Mouse (Mus musculus) urinary bladder, postnatal 36 days (tissue): ENCODE results near the gene Pdgfra.

ENCODE experiments used
- DNase-seq, 2 experiments: peaks; one replicate each; pipeline ENCODE4 v3.0.0; 2022; ENCODE audit warnings: low spot score in 2 of 2, mixed read lengths in 1 of 2

Gene Pdgfra

DNA sequence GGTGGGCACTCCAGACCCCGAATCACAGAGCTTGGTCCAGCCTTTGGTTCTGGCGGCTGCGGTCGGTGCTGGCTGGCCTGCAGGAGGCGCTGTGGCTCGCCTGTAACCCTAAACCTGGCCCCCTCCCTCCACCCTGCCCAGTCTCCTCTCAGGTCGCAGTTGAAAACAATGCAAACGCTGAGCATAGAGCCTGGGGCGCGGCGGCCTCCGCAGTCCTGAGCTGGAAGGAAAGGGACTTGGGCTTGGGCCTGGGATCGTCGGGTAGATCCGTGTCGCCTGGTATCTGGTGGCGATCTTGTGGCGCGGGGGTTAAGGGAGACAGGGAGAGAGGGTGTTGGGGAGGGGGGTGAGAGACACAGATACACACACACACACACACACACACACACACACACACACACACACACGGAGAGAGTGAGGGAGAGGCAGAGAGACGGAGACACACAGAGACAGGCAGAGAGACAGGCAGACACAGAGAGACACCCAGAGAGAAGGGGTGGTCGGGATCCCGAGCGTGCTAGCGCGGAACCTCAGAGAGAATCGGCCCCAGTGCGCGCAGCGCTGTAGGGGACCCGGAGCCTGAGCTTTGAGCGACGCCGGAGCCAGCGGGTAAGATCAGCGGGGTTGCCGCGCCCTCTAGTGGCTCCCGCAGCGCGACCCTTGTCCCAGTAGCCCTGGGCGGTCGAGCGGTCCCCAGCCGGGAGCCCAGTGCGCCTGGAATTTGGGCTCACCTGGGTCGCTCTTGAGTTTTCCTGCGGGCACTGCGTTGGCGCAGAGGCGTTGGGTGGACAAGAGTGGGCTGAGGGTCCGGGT is 3.9 kb downstream of the Pdgfra start:
- peak; percentile 78 to 88 for DNase-seq

DNA sequence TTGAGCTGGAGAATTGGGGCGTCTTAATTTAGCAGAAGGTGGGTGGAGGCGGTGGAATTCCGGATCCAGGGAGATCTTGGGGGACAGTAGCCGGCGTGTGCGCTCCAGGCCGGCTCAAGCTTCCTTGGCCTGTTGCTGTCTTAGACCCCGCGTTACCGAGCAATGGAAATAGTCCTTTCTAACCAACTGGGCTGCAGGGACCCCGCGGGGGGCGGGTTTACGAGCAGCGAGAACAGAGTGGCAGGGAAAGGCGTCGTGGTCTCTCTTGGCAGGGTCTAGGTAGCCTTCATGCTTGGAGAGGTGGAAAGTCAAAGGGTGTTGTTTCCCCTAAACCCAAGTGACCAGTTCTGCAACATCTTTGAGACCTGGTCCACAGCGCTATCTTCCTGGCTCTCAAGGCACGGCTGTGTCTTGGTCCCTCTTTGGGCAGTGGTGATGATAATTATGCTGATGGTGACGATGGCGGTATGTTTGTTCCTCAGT is 4.5 kb downstream of the Pdgfra start:
- DNase-seq, result no peak

DNA sequence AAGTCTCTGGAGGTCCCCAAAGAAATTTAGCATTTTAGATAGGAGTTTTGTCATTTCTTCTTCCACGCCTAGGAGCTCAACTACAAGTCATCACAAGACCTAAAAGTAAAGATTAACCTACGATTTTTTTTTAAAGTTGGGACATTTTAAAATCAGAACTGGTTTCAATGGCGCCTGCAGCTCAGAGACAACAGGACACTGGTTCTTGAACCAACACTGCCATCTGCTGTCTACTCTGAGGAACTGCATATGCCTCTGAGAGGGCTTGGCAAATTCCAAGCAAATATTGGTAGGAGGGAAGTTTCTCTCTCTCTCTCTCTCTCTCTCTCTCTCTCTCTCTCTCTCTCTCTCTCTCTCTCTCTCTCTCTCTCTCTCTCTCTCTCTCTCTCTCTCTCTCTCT is 4.9 kb downstream of the Pdgfra start:
- peak in 1 of 2 experiments; percentile 50 for DNase-seq

DNA sequence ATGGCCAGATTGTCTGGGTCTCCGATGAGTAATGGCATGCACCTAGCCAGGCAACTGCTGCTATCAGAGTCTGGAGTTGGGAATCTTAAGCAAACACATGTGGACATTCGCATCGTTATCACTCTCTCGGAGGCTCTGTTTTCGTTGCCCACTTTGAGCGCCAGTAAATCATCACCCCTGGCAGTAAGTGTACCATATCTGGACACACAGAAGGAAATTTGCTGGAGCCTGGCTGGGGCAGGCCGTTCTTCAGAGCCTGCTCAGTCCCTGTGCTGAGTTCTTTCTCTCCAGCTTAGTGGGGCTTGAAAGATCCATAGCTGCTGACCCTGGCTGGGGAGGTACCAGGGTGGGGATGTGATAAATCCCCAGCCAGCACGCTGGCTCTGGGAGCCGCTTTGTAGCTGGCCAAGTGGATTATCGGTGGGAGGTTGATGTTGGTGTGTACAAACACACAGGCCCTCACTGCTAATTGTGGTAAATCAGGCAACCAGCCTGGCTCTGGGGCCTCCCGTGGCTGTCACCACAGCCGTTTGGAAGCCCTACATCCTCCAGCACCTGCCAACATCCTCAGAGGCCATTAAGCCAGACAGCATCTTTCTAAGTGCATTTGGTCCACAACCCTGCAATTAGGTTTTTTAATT is 8.6 kb downstream of the Pdgfra start:
- no peak for DNase-seq

DNA sequence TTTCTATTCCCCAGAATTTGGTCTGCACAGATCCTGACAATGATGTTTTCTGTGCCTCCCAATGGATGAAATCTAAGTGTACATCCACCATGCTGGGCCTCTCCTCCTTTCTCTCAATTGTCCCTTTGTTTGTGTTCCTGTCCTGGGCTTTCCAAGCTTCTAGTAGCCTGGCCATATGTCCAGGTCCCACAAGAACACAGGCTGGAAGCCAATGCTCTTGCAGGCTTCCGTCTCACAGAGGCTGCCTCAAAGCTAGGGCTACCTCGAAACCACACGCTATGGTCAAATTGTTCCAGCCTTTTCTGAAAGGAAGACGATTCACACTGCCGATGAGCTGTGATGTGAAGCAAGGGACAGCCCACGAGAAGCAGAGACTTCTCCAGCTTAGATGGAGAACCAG is 9.5 kb downstream of the Pdgfra start:
- DNase-seq, result no peak

DNA sequence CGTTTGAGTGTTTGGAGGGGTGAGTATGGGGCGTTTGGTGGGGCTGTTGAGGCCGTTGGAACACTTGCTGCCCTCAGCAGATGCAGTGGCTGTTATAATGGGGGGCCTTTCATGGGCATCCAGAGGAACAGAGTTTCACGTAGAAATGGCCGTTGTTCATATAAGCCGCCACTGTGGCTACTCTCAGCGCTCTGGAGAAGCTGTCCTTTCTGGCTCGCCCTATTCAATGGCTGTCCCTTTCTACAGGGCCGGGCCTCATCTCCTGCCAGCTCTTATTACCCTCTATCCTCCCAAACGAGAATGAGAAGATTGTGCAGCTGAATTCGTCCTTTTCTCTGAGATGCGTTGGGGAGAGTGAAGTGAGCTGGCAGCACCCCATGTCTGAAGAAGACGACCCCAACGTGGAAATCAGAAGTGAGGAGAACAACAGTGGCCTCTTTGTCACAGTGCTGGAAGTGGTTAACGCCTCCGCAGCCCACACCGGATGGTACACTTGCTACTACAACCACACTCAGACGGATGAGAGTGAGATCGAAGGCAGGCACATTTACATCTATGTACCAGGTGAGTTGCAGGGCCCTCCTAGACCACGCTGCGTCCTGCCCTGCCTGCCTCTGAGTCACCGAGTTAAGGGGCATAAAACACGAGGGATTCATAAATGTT is 11.3 kb downstream of the Pdgfra start:
- no peak for DNase-seq

DNA sequence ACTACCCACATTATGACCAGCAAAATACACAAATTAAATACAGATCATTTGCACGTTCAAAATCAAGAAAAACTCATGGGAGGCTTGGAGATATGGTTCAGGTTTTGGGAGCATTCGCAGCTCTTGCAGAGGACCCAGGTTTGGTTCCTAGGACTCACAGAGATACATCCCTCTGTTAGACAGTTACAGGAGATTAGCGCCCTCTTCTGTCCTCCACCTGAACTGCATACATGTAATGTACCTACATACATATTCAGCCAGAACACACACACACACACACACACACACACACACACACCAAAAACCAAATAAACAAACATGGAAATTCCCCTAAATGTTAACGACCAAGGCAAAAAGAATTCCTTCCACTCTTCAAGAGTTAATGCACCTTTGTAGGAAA is 12.6 kb downstream of the Pdgfra start:
- no peak for DNase-seq

DNA sequence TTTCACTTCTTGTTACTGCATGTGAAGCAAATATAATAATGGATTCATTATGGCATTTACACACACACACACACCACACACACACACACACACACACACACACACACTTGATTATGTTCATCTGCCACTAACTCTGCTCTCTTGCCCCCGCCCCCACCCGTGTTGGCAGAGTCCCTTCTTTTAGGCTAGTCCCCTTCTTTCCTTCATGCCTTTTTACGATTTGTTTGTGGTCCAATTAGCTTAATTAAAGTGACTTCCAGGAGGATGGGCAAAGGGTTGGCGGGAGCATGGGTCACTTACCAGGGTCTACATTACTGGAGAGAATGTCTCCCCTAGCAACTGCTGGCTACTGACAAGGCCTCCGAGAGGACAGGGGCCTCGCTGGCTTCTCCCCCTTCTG is 17.7 kb downstream of the Pdgfra start:
- no peak for DNase-seq

DNA sequence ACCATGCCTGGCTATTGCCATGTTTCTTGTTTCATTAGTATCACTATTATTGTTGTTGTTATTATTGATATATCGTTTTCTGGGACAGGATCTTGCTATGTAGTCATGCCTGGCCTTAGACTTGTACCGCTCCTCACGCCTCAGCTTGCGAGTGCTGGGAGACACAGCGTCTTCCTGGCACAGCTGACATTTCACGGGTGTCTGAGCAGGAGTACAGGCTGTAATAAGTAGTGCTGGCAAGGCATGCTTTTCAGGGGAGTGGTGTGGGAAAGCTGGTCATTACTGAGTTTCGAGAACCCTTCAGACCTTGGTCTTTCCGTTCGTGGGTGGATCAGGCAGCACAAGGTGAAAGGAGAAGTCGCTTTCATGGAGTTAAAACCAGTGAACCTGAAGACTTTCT is 19.8 kb downstream of the Pdgfra start:
- no peak for DNase-seq

DNA sequence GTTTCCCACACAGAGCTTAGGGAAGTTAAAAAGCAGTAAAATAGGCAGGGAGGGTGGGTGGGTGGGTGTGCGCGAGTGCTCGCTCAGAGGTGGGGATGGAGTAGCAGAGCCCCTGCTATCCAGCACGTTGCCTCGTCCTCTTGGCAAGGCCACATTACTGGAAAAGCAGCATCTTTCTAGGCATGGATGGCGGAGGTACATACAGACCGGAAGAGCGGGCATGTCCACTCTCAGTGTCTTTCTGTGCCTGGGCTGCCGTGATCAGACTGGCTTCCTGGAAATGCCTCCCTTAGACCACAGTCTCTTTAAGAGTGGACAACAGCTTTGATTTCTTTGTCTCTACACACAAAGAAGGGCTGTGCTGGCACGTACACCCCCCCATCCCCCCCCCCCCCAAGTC is 27.2 kb downstream of the Pdgfra start:
- no peak for DNase-seq

DNA sequence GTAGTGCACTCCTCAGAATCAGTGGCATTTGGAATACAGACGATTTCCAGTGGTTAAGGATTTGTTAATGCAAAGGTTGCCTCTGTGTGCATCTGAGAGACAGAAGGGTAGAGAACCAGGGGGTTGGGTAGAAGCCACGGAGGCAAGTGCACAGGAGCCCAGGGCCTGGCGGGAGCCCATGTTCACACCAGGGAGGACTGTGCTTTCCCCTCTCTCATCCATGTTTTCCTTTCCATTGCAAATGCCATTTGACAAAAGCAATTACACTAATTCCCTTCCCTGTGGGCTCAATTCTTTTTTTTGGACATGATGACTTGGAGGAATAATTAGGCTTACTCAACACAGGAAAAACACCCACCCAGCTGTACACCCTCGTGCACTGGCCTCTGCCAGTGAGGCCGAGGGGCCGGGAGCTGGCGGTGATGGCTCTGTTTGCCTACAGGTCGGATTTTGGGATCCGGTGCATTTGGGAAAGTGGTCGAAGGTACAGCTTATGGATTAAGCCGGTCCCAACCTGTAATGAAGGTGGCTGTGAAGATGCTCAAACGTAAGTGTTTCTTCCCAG is 27.7 kb downstream of the Pdgfra start:
- no peak for DNase-seq

DNA sequence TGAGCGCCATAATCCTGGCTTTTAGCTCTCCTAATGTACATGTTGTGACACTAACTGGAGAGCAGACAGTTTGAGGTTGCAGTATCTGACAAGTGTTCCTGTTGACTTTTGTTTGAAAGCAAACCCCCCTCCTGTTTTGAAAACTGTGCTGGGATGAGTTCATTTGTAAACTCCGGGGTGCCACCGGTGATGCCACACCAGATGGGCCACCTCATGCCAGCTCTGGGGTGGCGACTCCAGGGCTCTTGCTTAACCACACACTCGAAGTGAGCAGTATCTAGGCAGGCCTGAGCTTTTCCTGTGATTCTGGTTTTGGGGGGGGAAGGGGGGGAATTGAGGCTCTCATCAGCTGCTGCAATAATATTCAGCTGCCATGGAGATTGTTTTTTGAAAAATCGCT is 31.6 kb downstream of the Pdgfra start:
- DNase-seq, result no peak

DNA sequence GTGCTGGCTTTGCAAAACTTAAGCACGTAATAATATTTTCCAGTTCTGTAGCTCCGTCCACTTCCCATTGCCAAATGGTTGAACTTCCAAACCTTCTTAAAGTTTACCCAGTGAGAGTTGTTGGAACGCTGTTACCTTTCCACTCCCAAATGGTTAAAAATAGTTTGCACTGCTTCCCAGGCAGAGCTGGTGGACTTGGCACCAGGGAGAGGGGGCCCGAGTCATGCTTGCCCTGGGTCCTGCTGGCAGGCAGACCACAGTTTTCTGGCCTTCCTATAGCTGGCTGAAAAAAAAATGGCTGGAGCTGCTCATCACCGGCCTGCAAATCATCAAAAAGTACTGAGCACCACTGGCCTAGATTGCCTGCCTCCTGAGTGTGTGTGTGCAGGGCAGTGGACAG is 32.0 kb downstream of the Pdgfra start:
- no peak for DNase-seq

DNA sequence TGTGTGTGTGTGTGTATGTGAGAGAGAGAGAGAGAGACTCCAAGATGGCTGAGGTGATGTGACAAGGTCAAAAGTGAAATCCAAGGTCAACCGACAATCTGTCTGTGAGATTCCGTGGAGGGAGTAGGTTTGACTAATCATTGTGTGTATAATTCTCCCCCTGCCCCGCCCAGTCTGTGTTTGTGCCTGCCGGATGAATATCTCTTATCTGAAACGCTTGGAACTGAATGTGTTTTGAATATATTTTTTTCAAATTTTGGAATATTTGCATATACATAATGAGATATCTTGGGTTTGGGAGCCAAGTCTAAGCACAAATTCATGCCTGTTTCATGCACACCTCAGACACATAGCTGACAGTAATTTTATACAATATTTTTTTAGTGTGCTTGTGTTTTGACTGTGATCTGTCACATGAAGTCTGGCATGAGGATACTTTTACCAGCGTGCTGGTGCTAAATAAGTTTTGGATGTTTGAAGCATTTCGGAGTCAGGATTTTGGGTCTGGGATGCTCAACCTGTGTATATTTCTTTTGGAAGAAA is 32.7 kb downstream of the Pdgfra start:
- DNase-seq, result no peak

DNA sequence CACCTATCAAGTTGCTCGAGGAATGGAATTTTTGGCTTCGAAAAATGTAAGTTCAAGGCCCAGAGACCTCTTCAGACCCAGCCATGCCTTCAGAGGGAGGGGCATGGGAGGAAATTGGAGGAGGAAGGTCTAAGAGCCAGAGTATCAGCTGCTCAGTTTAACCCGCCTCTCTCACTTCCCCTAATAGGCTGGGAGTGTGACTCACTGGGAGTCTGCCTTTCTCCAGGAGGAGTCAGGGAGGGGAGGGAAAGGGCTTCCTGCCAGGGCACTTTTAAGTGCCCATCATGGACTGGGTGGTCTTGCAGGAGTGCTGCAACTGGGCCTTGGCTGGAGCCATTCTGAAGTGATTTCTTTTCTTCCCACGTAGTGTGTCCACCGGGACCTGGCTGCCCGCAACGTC is 33.5 kb downstream of the Pdgfra start:
- peak in 1 of 2 experiments; percentile 17 for DNase-seq

DNA sequence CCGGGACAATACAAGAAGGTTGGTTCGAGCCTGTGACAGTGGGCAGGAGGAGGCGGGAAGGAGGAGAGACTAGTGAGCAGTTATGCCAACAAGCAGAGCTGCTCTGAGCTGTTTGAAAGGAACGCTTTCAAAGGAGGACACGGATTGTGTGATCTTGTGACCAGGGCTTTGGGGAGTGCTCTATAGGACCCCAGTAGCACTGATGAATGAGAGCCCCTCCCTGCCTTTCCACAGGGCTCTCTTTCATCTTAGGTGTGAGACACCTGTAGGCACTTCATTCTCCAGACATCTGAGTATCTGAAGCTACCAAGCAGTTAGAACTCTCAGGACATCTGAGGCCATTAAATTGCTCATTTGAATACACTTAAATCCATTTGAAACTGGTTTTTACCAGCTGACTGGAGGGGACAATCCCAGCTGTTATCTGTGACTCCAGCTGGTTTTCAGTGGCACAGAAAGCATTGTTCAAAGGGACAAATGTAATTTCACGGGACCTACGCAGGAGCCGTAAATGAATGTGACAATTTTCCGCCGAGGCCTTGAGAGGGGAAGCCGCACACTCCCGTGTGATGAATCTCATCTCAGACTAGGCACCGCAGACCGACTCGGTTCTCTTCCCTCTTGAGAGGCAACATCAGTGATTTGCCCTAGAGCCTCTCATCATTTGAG is 37.4 kb downstream of the Pdgfra start:
- DNase-seq, result no peak

DNA sequence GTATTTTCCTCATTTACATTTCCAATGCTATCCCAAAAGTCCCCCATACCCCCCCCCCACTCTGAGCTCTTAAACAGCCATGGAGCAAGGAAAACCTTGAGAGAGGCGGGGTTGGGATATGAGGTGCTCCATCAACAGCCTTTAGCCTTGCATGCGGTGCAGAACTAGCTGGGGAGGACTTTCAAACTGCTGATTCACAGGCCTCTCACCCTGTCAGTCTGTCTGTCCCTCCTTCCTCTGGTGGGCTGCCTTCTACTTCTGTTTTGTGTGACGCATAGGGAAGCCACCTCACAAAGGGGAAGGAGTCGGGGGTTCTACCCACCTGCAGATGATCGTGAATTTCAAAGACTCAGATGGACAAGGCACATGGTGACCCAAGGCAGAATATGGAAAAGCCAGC is 41.0 kb downstream of the Pdgfra start:
- no peak for DNase-seq

DNA sequence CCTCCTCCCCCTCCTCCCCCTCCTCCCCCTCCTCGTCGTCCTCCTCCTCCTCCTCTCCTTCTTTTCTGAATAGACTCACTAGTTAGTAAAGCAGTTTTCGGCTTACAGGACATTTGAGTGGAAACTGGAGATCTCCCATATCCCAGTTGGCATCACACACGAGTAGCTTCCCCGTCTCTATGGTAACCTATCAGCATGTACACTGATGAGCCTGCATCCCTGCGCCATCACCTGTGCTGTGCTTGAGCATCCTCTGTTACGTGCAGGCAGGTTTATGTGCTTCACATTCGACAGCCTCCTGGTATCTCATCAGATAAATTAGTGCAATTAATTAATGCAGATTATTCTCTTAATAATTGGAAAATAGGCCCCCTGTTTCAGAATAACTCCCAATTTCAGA is 46.3 kb downstream of the Pdgfra start:
- no peak for DNase-seq

DNA sequence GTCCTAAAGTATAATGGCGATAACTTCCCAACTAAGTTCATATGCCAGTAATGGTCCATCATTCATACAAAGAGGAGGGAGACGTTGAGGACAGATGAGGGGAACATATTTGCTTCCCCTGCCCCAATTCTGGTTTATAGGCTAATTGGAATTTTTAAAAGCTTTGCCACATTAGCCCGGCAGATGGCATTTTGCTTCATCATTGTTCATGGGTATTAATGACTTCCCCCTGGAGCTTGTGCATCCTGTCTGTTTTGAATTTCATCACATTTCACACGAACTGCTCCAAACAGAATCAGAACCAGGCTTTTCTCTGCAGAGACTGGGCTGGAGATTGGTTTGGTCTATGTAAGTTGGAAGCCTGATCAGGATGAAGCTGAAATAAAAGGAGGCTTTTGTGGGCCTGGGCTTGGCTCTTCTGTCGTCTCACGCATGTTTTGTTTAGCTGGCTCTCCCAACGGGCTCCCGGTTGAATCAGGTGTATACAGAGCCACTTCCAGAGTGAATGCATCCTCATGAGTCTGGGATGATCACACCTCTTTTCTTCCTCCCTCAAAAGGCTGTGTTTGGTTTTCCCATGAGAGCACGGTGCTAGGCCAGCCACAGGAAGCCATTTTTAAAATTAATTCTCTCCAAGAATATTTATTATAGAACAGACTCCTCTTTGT is 47.7 kb downstream of the Pdgfra start:
- DNase-seq, result no peak

DNA sequence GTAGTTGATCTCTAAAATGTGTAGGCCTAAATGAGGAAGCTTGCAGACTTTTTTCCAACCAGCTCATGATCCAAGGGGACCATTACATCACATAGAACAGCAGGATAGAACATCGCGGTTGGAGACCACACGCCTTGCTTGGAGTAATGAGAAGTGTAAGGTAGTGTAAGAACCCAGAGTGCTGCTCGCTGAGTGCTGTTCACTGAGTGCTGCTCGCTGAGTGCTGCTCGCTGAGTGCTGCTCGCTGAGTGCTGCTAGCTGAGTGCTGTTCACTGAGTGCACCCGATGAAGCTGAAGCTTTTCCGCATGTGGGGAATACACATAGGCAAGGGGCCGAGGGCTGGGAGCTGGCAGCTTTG is 48.3 kb downstream of the Pdgfra start:
- DNase-seq, result no peak

DNA sequence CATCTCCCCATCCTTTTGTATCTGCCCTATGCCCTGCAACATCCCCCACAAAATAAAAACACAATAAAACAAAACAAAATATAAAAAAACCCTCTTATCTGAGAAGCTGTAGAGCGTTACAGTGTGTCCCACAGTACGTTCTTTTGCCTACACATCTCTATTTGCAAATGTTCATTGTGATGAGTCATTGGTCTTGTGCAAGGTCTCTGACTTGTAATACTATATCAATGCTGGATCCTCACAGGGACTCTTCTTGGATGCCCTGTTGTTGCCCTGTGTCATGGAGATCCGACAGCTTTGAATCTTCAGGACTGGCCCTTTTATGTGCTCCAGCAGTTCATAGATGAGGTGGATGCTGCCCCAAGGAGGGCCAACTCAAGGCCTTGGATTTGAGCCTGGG is 55.8 kb downstream of the Pdgfra start:
- no peak for DNase-seq
